Mouse (Mus musculus) C2C12 (cell line): ENCODE measurements at regions not wholly inside any gene's neighbourhood (a gene's known extent, or its start where the extent isn't known, plus 50 kb on each side); places are given as distances from the start of the nearest gene placed in this dataset.

Source experiments
- CEBPB ChIP-seq: IDR thresholded peaks from one replicate; pipeline ENCODE4 v1.6.1; 2011; ENCODE audit warnings: low read depth, mild to moderate bottlenecking, control low read depth, moderate library complexity
- CTCF ChIP-seq: IDR thresholded peaks from one replicate; pipeline ENCODE4 v1.5.1; 2011; ENCODE audit not compliant: control insufficient read depth, insufficient read depth, insufficient read length
- FOSL1 ChIP-seq: IDR thresholded peaks from one replicate; pipeline ENCODE4 v1.8.0; 2011; ENCODE audit warnings: mild to moderate bottlenecking, low read length; ENCODE audit not compliant: poor library complexity, insufficient read depth, severe bottlenecking
- MAX ChIP-seq: IDR thresholded peaks from one replicate; pipeline ENCODE4 v1.6.1; 2011; ENCODE audit warnings: mild to moderate bottlenecking, control low read depth
- MYOD1 ChIP-seq: IDR thresholded peaks from one replicate; pipeline ENCODE4 v1.6.1; 2011; ENCODE audit warnings: low read depth; ENCODE audit not compliant: control insufficient read depth, insufficient read length
- MYOG ChIP-seq: IDR thresholded peaks from one replicate; pipeline ENCODE4 v1.6.1; 2011; ENCODE audit not compliant: control insufficient read depth, insufficient read length; ENCODE audit errors: extremely low read depth
- USF1 ChIP-seq: IDR thresholded peaks from one replicate; pipeline ENCODE4 v1.6.1; 2011; ENCODE audit warnings: low read depth, mild to moderate bottlenecking, control low read depth, moderate library complexity

DNA sequence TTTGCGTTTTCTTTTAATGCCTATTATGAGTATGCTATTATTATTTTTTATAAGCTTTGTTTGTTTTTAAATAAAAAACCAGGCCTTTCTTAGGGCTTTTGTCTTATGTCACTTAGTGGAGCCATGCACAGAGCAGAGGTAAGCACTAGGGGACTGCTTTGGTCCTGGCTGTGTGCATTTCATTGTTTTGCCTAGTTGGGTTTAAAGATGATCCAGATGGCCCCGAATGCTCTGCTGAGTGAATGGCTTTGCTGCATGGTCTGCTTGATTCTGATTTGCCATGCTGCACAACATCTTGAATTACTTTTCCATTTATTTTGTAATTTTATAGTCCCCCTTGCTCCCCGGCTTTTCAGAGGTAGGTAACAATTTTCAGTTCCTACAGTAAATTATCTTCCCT lies 1934.9 kb downstream of the 9330182O14Rik start:
- TF ChIP-seq CTCF (no peak), MYOG (no peak), CEBPB (no peak), MYOD1 (no peak), MAX (no peak), USF1 (no peak), FOSL1 (no peak)
